Mouse (Mus musculus): Measurements from ENCODE around the gene Maz.

Maz gene

GRCm38 (mm10) chr7:127026984-127027726 is at the start of gene Maz:
Maz (minus strand) TSS chr7:127027037.
- ATAC-seq (ENCODE audit: insufficient number of reproducible peaks, low FRiP score, low TSS enrichment): peak; percentile 47

GRCm38 (mm10) chr7:127076188-127076587 is 49.4 kb upstream of the Maz start:
- ATAC-seq (ENCODE audit: insufficient number of reproducible peaks, low FRiP score, low TSS enrichment): no peak

- ATAC-seq (ENCODE audit: insufficient number of reproducible peaks, low FRiP score, low TSS enrichment): no peak
These were observed 46.4 kb upstream of the Maz start for GRCm38 (mm10) chr7:127073221-127073620.

- no peak for ATAC-seq (ENCODE audit: insufficient number of reproducible peaks, low FRiP score, low TSS enrichment)
These were observed 44.1 kb upstream of the Maz start for GRCm38 (mm10) chr7:127070871-127071413.

GRCm38 (mm10) chr7:127066317-127066716 is 39.5 kb upstream of the Maz start:
- ATAC-seq (ENCODE audit: insufficient number of reproducible peaks, low FRiP score, low TSS enrichment): no peak

GRCm38 (mm10) chr7:127065538-127065937 is 38.7 kb upstream of the Maz start:
- no peak for ATAC-seq (ENCODE audit: insufficient number of reproducible peaks, low FRiP score, low TSS enrichment)

GRCm38 (mm10) chr7:127055026-127055585 is 28.3 kb upstream of the Maz start:
- ATAC-seq (ENCODE audit: insufficient number of reproducible peaks, low FRiP score, low TSS enrichment): no peak

GRCm38 (mm10) chr7:127041851-127042672 is 15.2 kb upstream of the Maz start, which contains the start of gene Kif22:
Kif22 (minus strand) TSS chr7:127042471.
- peak; percentile 66; the same call in 1 of the 2 replicates for ATAC-seq (ENCODE audit: insufficient number of reproducible peaks, low FRiP score, low TSS enrichment)

GRCm38 (mm10) chr7:127031244-127031643 is 4.4 kb upstream of the Maz start:
- no peak for ATAC-seq (ENCODE audit: insufficient number of reproducible peaks, low FRiP score, low TSS enrichment)

GRCm38 (mm10) chr7:127030172-127030571 is 3.3 kb upstream of the Maz start:
- ATAC-seq (ENCODE audit: insufficient number of reproducible peaks, low FRiP score, low TSS enrichment): no peak

GRCm38 (mm10) chr7:127027885-127028284 is 1.0 kb upstream of the Maz start:
- ATAC-seq (ENCODE audit: insufficient number of reproducible peaks, low FRiP score, low TSS enrichment): peak; percentile 1; the same call in 1 of the 2 replicates

GRCm38 (mm10) chr7:127026616-127026983 is 237 bp downstream of the Maz start:
- ATAC-seq (ENCODE audit: insufficient number of reproducible peaks, low FRiP score, low TSS enrichment): no peak

GRCm38 (mm10) chr7:127026161-127026600 is 656 bp downstream of the Maz start:
- peak; percentile 10; the same call in 1 of the 2 replicates for ATAC-seq (ENCODE audit: insufficient number of reproducible peaks, low FRiP score, low TSS enrichment)

GRCm38 (mm10) chr7:127025556-127026160 is 1.2 kb downstream of the Maz start:
- ATAC-seq (ENCODE audit: insufficient number of reproducible peaks, low FRiP score, low TSS enrichment): no peak

- peak; percentile 15; the same call in 1 of the 2 replicates for ATAC-seq (ENCODE audit: insufficient number of reproducible peaks, low FRiP score, low TSS enrichment)
These were observed 1.9 kb downstream of the Maz start for GRCm38 (mm10) chr7:127024755-127025555.

GRCm38 (mm10) chr7:127023896-127024690 is 2.7 kb downstream of the Maz start:
- ATAC-seq (ENCODE audit: insufficient number of reproducible peaks, low FRiP score, low TSS enrichment): no peak

GRCm38 (mm10) chr7:127023272-127023691 is 3.6 kb downstream of the Maz start:
- ATAC-seq (ENCODE audit: insufficient number of reproducible peaks, low FRiP score, low TSS enrichment): no peak

GRCm38 (mm10) chr7:127022528-127023271 is 4.1 kb downstream of the Maz start:
- ATAC-seq (ENCODE audit: insufficient number of reproducible peaks, low FRiP score, low TSS enrichment): no peak

Measured in cerebellum, adult (tissue).